Mouse (Mus musculus) T-helper 2 cell (primary cell): ENCODE data around the gene Calhm3.
"Not testable (repeated sequence)": the region's sequence is repeated elsewhere in the genome, so short reads cannot be mapped to it uniquely, and the experiment has no call there.

Source experiments
- in situ Hi-C: fragments of 300-600 bp; cut with MboI, MseI; formaldehyde crosslinking; loops from one replicate; pipeline ENCODE4 v1.15.1; 2025; ENCODE audit warnings: high pct_unique_total_duplicates

The Calhm3 gene

DNA sequence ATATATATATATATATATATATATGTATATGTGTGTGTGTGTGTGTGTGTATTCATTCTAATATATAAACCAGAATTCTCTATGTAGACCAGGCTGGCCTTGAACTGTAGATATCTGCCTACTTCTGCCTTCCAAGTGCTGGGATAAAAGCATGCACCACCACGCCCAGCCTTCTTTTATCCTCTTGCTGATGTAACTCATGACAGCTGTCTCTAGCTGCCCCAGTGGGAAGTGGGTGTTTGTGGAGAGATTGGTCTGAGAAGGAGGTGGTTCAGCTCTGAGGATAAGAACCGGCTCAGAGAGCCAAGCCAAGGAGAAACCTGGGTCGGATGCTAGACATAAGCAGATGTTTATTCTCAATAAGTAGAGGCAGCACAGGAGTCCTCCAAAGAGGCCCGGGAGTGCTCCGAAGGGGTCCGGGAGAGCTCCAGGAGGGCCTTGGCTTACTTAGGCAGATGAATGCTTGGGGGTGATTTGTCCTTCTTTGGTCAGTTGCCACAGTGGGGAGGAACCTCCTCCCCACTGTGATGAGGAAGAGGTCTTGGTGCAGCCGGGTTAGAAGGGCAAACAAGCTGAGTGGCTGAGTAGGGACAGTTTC is 10.2 kb upstream of the Calhm3 start:
- in situ Hi-C loops = loop anchor here (5.0 kb wide), 1 partner anchor 40 kb away; no protein-coding TSS in a partner anchor

GRCm38 (mm10) chr19:47166758-47167157 is 9.2 kb upstream of the Calhm3 start:
- in situ Hi-C loops = loop anchor here (5.0 kb wide), 1 partner anchor 39 kb away; no protein-coding TSS in a partner anchor

DNA sequence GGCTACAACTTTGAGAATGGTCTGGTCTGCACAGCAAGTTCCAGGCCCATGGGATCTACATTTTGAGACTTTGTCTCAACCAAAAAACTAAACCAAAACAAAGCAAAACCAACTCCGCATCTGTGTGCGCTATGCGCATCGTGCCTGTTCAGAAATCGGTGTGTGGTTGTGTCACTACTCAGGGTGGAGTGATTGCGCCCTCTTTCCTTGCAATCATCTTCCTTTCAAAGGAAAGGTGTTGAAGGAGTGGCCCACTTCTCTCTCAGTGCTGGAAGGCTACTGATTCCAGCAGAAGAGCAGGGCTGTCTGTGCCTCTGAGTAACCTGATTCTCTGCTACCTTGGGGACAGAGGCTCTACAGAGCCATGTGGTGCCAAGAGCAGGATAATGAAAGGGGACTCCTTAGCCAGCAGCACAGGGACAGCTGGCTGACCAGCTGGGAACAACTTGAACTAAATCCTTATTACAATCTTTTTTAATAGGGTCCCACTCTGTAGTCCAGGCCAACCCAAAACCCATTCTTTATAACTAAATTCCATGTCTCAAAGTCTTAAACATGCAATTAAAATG is 5.7 kb upstream of the Calhm3 start:
- in situ Hi-C loops = no loop called here

DNA sequence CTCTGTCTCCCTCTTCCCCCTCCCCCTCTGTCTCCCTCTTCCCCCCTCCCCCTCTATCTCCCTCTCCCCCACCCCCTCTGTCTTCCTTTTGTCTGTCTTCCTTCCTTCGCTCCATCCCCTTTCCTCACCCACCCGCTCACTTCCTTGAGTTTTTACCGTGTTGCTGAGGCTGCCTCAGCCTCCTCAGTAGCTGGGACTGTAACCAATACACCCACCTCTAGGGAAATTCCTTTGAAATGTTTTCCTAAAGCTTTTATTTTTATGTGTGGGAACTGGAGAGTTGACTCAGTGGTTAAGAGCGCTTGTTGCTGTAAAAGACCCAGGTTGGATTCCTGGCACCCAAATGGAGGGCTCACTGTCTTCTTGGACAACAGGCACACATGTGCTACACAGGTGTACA is 4.1 kb upstream of the Calhm3 start:
- in situ Hi-C loops = no loop called here

DNA sequence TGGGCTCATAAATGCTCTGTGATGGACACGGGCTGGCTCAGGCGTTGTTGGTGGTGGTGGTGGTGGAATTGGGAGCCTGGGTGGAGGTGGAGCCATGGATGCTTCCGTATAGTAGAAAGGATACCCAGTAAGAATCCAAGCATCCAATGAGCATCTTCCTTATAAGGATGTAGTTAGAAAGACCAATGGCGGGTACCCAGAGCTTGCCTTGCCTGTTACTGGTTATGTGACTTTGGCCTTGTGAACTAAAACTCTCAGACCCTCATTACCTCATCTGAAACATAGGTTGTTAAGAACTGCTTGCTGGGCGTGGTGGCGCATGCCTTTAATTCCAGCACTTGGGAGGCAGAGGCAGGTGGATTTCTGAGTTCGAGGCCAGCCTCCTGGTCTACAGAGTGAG is 3.8 kb downstream of the Calhm3 start:
- in situ Hi-C loops = no loop called here

- in situ Hi-C loops = no loop called here
These were observed 5.5 kb downstream of the Calhm3 start for GRCm38 (mm10) chr19:47152062-47152369.

DNA sequence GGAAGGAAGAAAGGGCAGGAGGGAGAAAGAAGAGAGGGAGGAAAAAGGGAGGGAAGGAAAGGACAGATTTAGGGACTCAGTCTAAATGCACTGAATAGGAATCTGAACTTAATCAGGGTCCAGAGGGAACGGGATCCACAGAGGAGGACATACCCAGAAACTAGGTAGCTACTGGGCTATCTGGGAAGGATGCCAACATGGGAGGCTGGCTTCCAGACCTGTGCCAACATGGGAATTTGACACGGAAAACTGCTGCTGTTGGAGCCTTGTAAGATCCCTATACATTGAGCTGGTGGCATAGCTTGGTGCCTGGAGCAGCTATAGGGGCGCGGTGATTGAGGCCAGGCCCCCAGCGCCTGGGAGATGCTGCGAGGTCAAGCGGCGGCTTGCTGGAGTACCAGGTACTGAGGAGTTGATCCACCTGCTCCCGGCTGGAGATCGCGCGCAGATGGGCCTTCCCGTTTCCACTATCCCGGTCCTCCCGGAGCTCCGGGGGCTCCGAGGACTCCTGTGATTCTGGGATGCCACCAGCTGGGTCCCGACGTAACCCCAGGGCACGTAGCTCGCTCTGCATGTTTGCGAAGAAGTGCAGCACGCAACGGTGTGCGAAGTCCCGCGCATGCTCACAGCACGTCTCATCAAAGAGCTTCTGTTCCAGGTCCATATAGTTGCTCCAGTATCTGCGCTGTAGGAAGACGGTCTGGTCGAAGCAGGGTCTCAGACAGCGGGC is 6.1 kb downstream of the Calhm3 start:
- in situ Hi-C loops = no loop called here

GRCm38 (mm10) chr19:47149854-47150253 is 7.7 kb downstream of the Calhm3 start:
- in situ Hi-C loops = no loop called here

- in situ Hi-C loops = no loop called here
These were observed 9.2 kb downstream of the Calhm3 start for GRCm38 (mm10) chr19:47148267-47148847.

DNA sequence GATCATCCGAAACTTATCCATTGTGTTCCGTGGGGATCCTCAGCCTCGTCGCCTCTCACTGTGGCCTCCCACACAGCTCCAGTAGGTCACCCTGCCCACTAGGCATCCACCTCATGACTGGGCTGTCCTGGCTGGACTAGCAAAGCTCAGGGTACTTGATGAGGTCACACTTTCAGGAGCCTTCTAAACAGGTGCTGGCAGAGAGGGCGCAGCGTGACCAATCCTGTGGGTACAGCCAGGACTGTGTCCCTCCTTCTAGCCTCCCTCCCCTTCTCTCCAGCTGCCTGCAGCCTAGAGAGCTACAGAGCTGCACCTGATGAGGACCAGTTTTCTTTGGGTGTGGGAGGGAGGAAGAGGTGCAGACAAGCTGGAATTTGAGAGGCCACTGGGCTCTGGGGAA is 13.4 kb downstream of the Calhm3 start, which contains the start of gene Calhm1:
Calhm1 (minus strand) TSS at position 101 of the 400 bp plus-strand sequence.
- in situ Hi-C loops = no loop called here

- in situ Hi-C loops = no loop called here
These were observed 15.1 kb downstream of the Calhm3 start for GRCm38 (mm10) chr19:47142438-47142837.

DNA sequence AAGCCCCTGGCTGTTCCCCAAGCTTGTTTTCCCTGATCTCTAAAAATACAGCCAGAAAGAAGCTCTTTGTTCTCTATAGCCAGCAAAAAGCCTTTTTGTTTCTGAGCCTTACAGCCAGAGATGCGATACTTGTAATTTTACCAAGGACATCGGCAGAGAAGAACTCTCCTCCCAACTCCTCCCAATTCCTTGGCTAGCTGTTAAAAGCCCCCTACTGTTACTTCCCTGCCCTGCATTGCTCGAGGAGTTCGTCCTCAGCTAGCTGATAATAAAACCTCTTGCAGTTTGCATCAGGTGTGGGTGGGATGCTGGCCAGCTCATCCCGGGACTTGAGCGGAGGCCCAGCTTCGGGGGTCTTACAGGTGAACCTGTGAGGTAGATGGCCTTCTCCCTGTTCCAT is 18.0 kb downstream of the Calhm3 start:
- in situ Hi-C loops = not testable (repeated sequence)

- in situ Hi-C loops = no loop called here
These were observed 19.7 kb downstream of the Calhm3 start, which contains the start of gene Calhm2 for GRCm38 (mm10) chr19:47137771-47138421. Gene Calhm2, minus strand, starts transcription at chr19:47138294.

GRCm38 (mm10) chr19:47137051-47137581 is 20.4 kb downstream of the Calhm3 start:
- in situ Hi-C loops = no loop called here

- in situ Hi-C loops = no loop called here
These were observed 21.4 kb downstream of the Calhm3 start for GRCm38 (mm10) chr19:47136170-47136569.

DNA sequence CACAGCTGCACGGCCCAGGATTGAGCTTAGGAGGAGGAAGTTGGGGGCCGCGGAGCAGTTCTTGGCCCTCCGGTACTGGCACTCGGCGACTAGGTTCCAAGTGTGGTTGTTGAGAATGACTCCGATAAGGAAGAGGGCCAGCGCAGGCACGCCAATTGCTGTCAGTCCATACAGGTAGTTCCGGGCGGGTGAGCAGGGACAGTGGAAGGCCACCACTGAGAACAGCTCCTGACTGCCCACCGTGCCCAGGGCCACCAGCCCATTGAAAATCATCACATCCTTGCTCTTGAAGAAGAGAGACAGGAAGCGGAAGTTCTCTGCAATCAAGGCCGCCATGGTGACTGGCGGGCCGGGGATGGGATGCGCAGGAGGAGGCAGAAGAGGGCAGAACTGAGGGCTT is 22.0 kb downstream of the Calhm3 start:
- in situ Hi-C loops = no loop called here

GRCm38 (mm10) chr19:47133161-47133560 is 24.4 kb downstream of the Calhm3 start:
- in situ Hi-C loops = no loop called here

GRCm38 (mm10) chr19:47130551-47131125 is 26.9 kb downstream of the Calhm3 start:
- in situ Hi-C loops = no loop called here

GRCm38 (mm10) chr19:47128835-47129234 is 28.7 kb downstream of the Calhm3 start:
- in situ Hi-C loops = loop anchor here (5.0 kb wide), 1 partner anchor 38 kb away; no protein-coding TSS in a partner anchor

DNA sequence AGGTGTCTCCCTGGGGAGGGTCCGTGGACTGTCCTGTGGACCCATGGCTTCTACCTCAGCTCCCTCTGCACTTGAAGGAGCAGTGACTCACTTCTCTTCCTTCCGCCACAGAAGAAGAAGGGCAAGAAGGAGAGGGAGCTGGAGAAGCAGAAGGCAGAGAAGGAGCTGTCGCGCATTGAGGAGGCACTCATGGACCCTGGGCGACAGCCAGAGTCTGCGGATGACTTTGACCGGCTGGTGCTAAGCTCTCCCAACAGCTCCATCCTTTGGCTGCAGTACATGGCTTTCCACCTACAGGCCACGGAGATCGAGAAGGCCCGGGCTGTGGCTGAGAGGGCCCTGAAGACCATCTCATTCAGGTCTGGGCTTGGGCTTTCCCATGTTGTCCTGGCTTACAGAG is 29.4 kb downstream of the Calhm3 start:
- in situ Hi-C loops = loop anchor here (5.0 kb wide), 1 partner anchor 39 kb away; no protein-coding TSS in a partner anchor

DNA sequence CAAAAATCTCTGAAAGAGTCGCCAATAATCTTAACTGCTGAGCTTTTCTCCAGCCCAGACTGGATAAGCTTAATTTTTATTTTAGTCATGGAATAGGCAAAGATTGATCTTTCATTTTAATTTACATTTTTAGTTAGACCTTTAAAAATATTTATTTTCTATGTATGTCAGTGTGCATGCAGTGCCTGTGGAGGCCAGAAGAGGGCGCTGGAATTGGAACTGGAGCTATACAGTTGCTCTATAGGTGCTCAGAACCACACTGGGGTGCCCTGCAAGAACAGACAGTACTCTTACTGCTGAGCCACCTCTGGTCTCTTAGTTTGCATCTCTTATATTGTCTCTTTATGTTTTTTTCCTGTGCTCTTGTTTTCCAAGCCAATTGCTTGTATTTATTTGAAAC is 34.8 kb downstream of the Calhm3 start:
- in situ Hi-C loops = no loop called here
